Mouse (Mus musculus): ENCODE results near the gene Cnnm4. TPM values are rescaled to one million over a fixed set of nuclear protein-coding genes. Genes with fewer than 3 reads are reported as not detected.
A peak's percentile ranks its signal among the peaks of the same experiment; 100 is the strongest.

The Cnnm4 gene
- polyA plus RNA-seq, 1 experiment from 2014 or later, result 9.2 TPM

GRCm38 (mm10) chr1:36511289-36512021 is 40.0 kb downstream of the Cnnm4 start, which contains the start of gene Cnnm3:
Gene Cnnm3 (plus strand): TSS chr1:36511867.
- Histone ChIP-seq H3K4me3 (replicated peaks; ENCODE audit: low read length) (peak within 1 kb of the TSS; percentile 91), H3K9me3 (ENCODE audit: control insufficient read depth, low read length) (no peaks in the 10 kb centered on the region), H3K9ac (peak within 1 kb of the TSS; percentile 84), H3K36me3 (replicated peaks; ENCODE audit: control insufficient read depth, insufficient read depth) (peaks cover 10% of the 10 kb centered on the region; the same call in 1 of the 2 replicates), H3K27me3 (ENCODE audit: control insufficient read depth, insufficient read depth, low read length) (no peaks in the 10 kb centered on the region), H3K27ac (peak within 1 kb of the TSS; percentile 97), H3K4me1 (replicated peaks; ENCODE audit: control insufficient read depth, insufficient read depth, low read length) (peaks cover 34% of the 10 kb centered on the region), H3K4me2 (replicated peaks) (peak within 1 kb of the TSS; percentile 97)
- peak; percentile 99 for ATAC-seq (ENCODE audit: low FRiP score)
- peak; percentile 98 for DNase-seq (ENCODE audit: low spot score)
- WGBS, result 1% methylated on average over 51 of the region's 51 CpGs

- no peaks in the 10 kb centered on the region for H3K27me3 ChIP-seq (ENCODE audit: control insufficient read depth, insufficient read depth, low read length)
- peak overlapping the region; percentile 97 for H3K4me2 ChIP-seq (replicated peaks)
- DNase-seq (ENCODE audit: low spot score), result peak; percentile 50
- H3K4me3 ChIP-seq (replicated peaks; ENCODE audit: low read length), result peak overlapping the region; percentile 91
- peaks cover 39% of the 10 kb centered on the region for H3K4me1 ChIP-seq (replicated peaks; ENCODE audit: control insufficient read depth, insufficient read depth, low read length)
- peaks cover 9% of the 10 kb centered on the region; the same call in 1 of the 2 replicates for H3K36me3 ChIP-seq (replicated peaks; ENCODE audit: control insufficient read depth, insufficient read depth)
- peak overlapping the region; percentile 84 for H3K9ac ChIP-seq
- H3K27ac ChIP-seq, result peak overlapping the region; percentile 97
- peak; percentile 74 for ATAC-seq (ENCODE audit: low FRiP score)
- WGBS, result 0% methylated on average over 84 of the region's 126 CpGs
- no peaks in the 10 kb centered on the region for H3K9me3 ChIP-seq (ENCODE audit: control insufficient read depth, low read length)
Measured at GRCm38 (mm10) chr1:36512089-36512965, 40.9 kb downstream of the Cnnm4 start.

GRCm38 (mm10) chr1:36512966-36513280 is 41.5 kb downstream of the Cnnm4 start:
- Histone ChIP-seq H3K9ac (peak overlapping the region; percentile 84), H3K4me1 (replicated peaks; ENCODE audit: control insufficient read depth, insufficient read depth, low read length) (peaks cover 39% of the 10 kb centered on the region), H3K4me2 (replicated peaks) (peak overlapping the region; percentile 97), H3K27me3 (ENCODE audit: control insufficient read depth, insufficient read depth, low read length) (no peaks in the 10 kb centered on the region), H3K27ac (peak overlapping the region; percentile 97), H3K36me3 (replicated peaks; ENCODE audit: control insufficient read depth, insufficient read depth) (peaks cover 9% of the 10 kb centered on the region; the same call in 1 of the 2 replicates), H3K9me3 (ENCODE audit: control insufficient read depth, low read length) (no peaks in the 10 kb centered on the region), H3K4me3 (replicated peaks; ENCODE audit: low read length) (peak overlapping the region; percentile 91)
- WGBS, result 1% methylated on average over 16 of the region's 16 CpGs
- ATAC-seq (ENCODE audit: low FRiP score) (0 out of 2 replicates have a peak, but pooled peaks have one; percentile 0), DNase-seq (ENCODE audit: low spot score) (no peak)

- H3K27me3 ChIP-seq (ENCODE audit: control insufficient read depth, insufficient read depth, low read length), result no peaks in the 10 kb centered on the region
- no peak overlapping the region; the same call in 1 of the 2 replicates for H3K27ac ChIP-seq
- peak overlapping the region; percentile 91 for H3K4me3 ChIP-seq (replicated peaks; ENCODE audit: low read length)
- 0% methylated on average over 1 of the region's 1 CpGs for WGBS
- ATAC-seq (ENCODE audit: low FRiP score), result no peak
- no peaks in the 10 kb centered on the region for H3K9me3 ChIP-seq (ENCODE audit: control insufficient read depth, low read length)
- peaks cover 39% of the 10 kb centered on the region for H3K4me1 ChIP-seq (replicated peaks; ENCODE audit: control insufficient read depth, insufficient read depth, low read length)
- peak overlapping the region; percentile 84 for H3K9ac ChIP-seq
- peak; percentile 33 for DNase-seq (ENCODE audit: low spot score)
- peaks cover 12% of the 10 kb centered on the region; the same call in 1 of the 2 replicates for H3K36me3 ChIP-seq (replicated peaks; ENCODE audit: control insufficient read depth, insufficient read depth)
- H3K4me2 ChIP-seq (replicated peaks), result peak overlapping the region; percentile 97
Measured at GRCm38 (mm10) chr1:36513310-36513709, 41.9 kb downstream of the Cnnm4 start.

GRCm38 (mm10) chr1:36513718-36514117 is 42.3 kb downstream of the Cnnm4 start:
- Histone ChIP-seq H3K9ac (peak overlapping the region; percentile 84; the same call in 1 of the 2 replicates), H3K4me1 (replicated peaks; ENCODE audit: control insufficient read depth, insufficient read depth, low read length) (peaks cover 39% of the 10 kb centered on the region)
- DNase-seq (ENCODE audit: low spot score), result peak; percentile 39

GRCm38 (mm10) chr1:36518259-36518658 is 46.8 kb downstream of the Cnnm4 start:
- Histone ChIP-seq H3K27me3 (ENCODE audit: control insufficient read depth, insufficient read depth, low read length) (no peaks in the 10 kb centered on the region), H3K9ac (no peak overlapping the region), H3K4me2 (replicated peaks) (no peak overlapping the region), H3K9me3 (ENCODE audit: control insufficient read depth, low read length) (no peaks in the 10 kb centered on the region), H3K27ac (no peak overlapping the region), H3K36me3 (replicated peaks; ENCODE audit: control insufficient read depth, insufficient read depth) (peaks cover 57% of the 10 kb centered on the region), H3K4me1 (replicated peaks; ENCODE audit: control insufficient read depth, insufficient read depth, low read length) (peaks cover 34% of the 10 kb centered on the region), H3K4me3 (replicated peaks; ENCODE audit: low read length) (no peak overlapping the region)
- DNase-seq (ENCODE audit: low spot score), result no peak
- ATAC-seq (ENCODE audit: low FRiP score), result no peak
- WGBS, result 89% methylated on average over 3 of the region's 3 CpGs

More at GRCm38 (mm10) chr1:36513718-36514117, 42.3 kb downstream of the Cnnm4 start:
- peaks cover 15% of the 10 kb centered on the region; the same call in 1 of the 2 replicates for H3K36me3 ChIP-seq (replicated peaks; ENCODE audit: control insufficient read depth, insufficient read depth)
- no peak overlapping the region for H3K27ac ChIP-seq
- no peak for ATAC-seq (ENCODE audit: low FRiP score)
- 32% methylated on average over 2 of the region's 2 CpGs for WGBS
- no peaks in the 10 kb centered on the region for H3K9me3 ChIP-seq (ENCODE audit: control insufficient read depth, low read length)
- H3K4me2 ChIP-seq (replicated peaks), result peak overlapping the region; percentile 97
- peak overlapping the region; percentile 91 for H3K4me3 ChIP-seq (replicated peaks; ENCODE audit: low read length)
- no peaks in the 10 kb centered on the region for H3K27me3 ChIP-seq (ENCODE audit: control insufficient read depth, insufficient read depth, low read length)

GRCm38 (mm10) chr1:36519626-36520025 is 48.2 kb downstream of the Cnnm4 start:
- WGBS, result 83% methylated on average over 11 of the region's 11 CpGs
- Histone ChIP-seq H3K36me3 (replicated peaks; ENCODE audit: control insufficient read depth, insufficient read depth) (peaks cover 71% of the 10 kb centered on the region), H3K4me1 (replicated peaks; ENCODE audit: control insufficient read depth, insufficient read depth, low read length) (peaks cover 20% of the 10 kb centered on the region), H3K4me2 (replicated peaks) (no peak overlapping the region), H3K9me3 (ENCODE audit: control insufficient read depth, low read length) (no peaks in the 10 kb centered on the region), H3K27me3 (ENCODE audit: control insufficient read depth, insufficient read depth, low read length) (no peaks in the 10 kb centered on the region), H3K27ac (no peak overlapping the region), H3K9ac (no peak overlapping the region), H3K4me3 (replicated peaks; ENCODE audit: low read length) (no peak overlapping the region)
- ATAC-seq (ENCODE audit: low FRiP score) (no peak), DNase-seq (ENCODE audit: low spot score) (no peak)

GRCm38 (mm10) chr1:36522210-36522609 is 50.8 kb downstream of the Cnnm4 start:
- DNase-seq (ENCODE audit: low spot score) (no peak), ATAC-seq (ENCODE audit: low FRiP score) (no peak)
- Histone ChIP-seq H3K27ac (no peak overlapping the region), H3K9me3 (ENCODE audit: control insufficient read depth, low read length) (no peaks in the 10 kb centered on the region), H3K4me2 (replicated peaks) (no peak overlapping the region), H3K4me3 (replicated peaks; ENCODE audit: low read length) (no peak overlapping the region), H3K9ac (no peak overlapping the region), H3K4me1 (replicated peaks; ENCODE audit: control insufficient read depth, insufficient read depth, low read length) (no peaks in the 10 kb centered on the region; the same call in 1 of the 2 replicates), H3K27me3 (ENCODE audit: control insufficient read depth, insufficient read depth, low read length) (no peaks in the 10 kb centered on the region), H3K36me3 (replicated peaks; ENCODE audit: control insufficient read depth, insufficient read depth) (peaks cover 88% of the 10 kb centered on the region)
- 94% methylated on average over 7 of the region's 7 CpGs for WGBS

All from hindbrain, embryonic 14.5 days (tissue).